Mouse (Mus musculus): ENCODE results near the gene Ndufb4.

DNA sequence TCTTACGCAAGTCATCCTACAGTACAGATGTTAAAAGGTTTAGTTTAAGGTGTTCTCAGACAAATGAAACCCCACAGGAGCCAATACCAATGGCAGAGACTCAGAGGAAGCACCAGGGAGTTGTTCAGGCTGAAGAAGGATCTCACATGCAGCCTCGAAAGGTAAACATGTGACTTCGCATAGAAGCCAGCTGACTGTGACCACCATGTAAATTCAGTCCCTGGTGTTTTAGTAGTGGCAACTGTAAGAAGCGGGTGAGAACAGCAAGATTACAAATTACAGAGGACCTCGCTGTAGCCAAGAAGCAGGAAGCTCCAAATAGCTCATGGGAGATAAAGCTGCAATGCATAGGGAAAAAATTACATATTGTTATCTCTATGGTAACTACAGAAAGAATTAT, 49.6 kb upstream of the Ndufb4 start:
- TF ChIP-seq POLR2A (IDR thresholded peaks at IDR 0.05; ENCODE audit: low read depth, low read length) (no peak), CTCF (conservative IDR thresholded peaks at IDR 0.05; ENCODE audit: insufficient read depth, insufficient read length, low read depth, low read length) (no peak)

Measured in kidney, adult 2 months (tissue).